Mouse (Mus musculus) embryonic facial prominence, embryonic 10.5 days (tissue): ENCODE results near the gene Mtx1. TPM values are rescaled to one million over a fixed set of nuclear protein-coding genes. Genes with fewer than 3 reads are reported as not detected.

Experiments
- DNase-seq: peaks from one replicate; pipeline ENCODE4 v3.0.0-alpha.2; 2017; ENCODE audit warnings: low spot score
- H3K27ac ChIP-seq: fragments of 300-500 bp; sonication (generic); replicated peaks from 2 replicates; pipeline ENCODE4 v1.5.1; 2016; ENCODE audit warnings: mild to moderate bottlenecking
- H3K27me3 ChIP-seq: fragments of 300-500 bp; sonication (generic); replicated peaks from 2 replicates; pipeline ENCODE4 v1.6.1; 2016; ENCODE audit warnings: low read depth, mild to moderate bottlenecking; ENCODE audit not compliant: poor library complexity, severe bottlenecking
- H3K36me3 ChIP-seq: fragments of 300-500 bp; sonication (generic); replicated peaks from 2 replicates; pipeline ENCODE4 v1.6.1; 2016; ENCODE audit warnings: mild to moderate bottlenecking, moderate library complexity
- H3K4me1 ChIP-seq: fragments of 300-500 bp; sonication (generic); 2 replicates; pipeline ENCODE4 v1.6.1; 2016
- H3K4me3 ChIP-seq: fragments of 300-500 bp; sonication (generic); 2 replicates; pipeline ENCODE4 v1.5.1; 2016; ENCODE audit warnings: mild to moderate bottlenecking, moderate library complexity
- H3K9me3 ChIP-seq: fragments of 300-500 bp; sonication (generic); 2 replicates; pipeline ENCODE4 v1.6.1; 2016; ENCODE audit warnings: mild to moderate bottlenecking
- WGBS: fragments of 180-500 bp; shearing (Covaris S2); methylation state at CpG from one replicate; pipeline ENCODE4 v1.1.7; 2016; 5-methylcytosine and 5-hydroxymethylcytosine counted together
- polyA plus RNA-seq: library from polyadenylated mRNA; unstranded; fragments of >200 nt; fragmentation: Nextera tagmentation; extraction: Ambion mirVana; gene quantifications from 2 replicates; pipeline ENCODE4 v1.2.1, GENCODE M21; 2016

Gene Mtx1
- polyA plus RNA-seq, 1 experiment from 2014 or later: 248 TPM

- Histone ChIP-seq H3K27ac (no peak overlapping the region), H3K36me3 (peaks cover 40% of the 10 kb centered on the region), H3K9me3 (no peaks in the 10 kb centered on the region), H3K4me1 (peaks cover 21% of the 10 kb centered on the region), H3K4me3 (no peak overlapping the region), H3K27me3 (peaks cover 29% of the 10 kb centered on the region)
- WGBS: 91% methylated on average over 10 of the region's 10 CpGs
- DNase-seq: no peak
Observed at GRCm38 (mm10) chr3:89236516-89236915, 9.6 kb upstream of the Mtx1 start.

- no peak for DNase-seq
- 84% methylated on average over 14 of the region's 14 CpGs for WGBS
- no peaks in the 10 kb centered on the region for H3K9me3 ChIP-seq
- H3K4me3 ChIP-seq: no peak overlapping the region
- no peak overlapping the region for H3K27ac ChIP-seq
- peaks cover 32% of the 10 kb centered on the region for H3K36me3 ChIP-seq
- peaks cover 57% of the 10 kb centered on the region for H3K27me3 ChIP-seq
- H3K4me1 ChIP-seq: peaks cover 29% of the 10 kb centered on the region
Observed at GRCm38 (mm10) chr3:89233562-89234110, 6.7 kb upstream of the Mtx1 start.

GRCm38 (mm10) chr3:89232614-89233013 is 5.7 kb upstream of the Mtx1 start:
- DNase-seq: no peak
- Histone ChIP-seq H3K4me3 (no peak overlapping the region), H3K4me1 (peaks cover 35% of the 10 kb centered on the region), H3K27ac (no peak overlapping the region), H3K9me3 (no peaks in the 10 kb centered on the region), H3K36me3 (peaks cover 22% of the 10 kb centered on the region), H3K27me3 (peaks cover 58% of the 10 kb centered on the region)
- WGBS: 54% methylated on average over 6 of the region's 6 CpGs

GRCm38 (mm10) chr3:89231772-89232275 is 4.9 kb upstream of the Mtx1 start:
- H3K4me3 ChIP-seq: no peak overlapping the region
- peaks cover 16% of the 10 kb centered on the region; the same call in 1 of the 2 replicates for H3K36me3 ChIP-seq
- H3K9me3 ChIP-seq: no peaks in the 10 kb centered on the region
- peaks cover 58% of the 10 kb centered on the region for H3K27me3 ChIP-seq
- 70% methylated on average over 16 of the region's 16 CpGs for WGBS
- peaks cover 42% of the 10 kb centered on the region for H3K4me1 ChIP-seq
- DNase-seq: no peak
- H3K27ac ChIP-seq: no peak overlapping the region

- WGBS: 75% methylated on average over 7 of the region's 7 CpGs
- no peak overlapping the region for H3K4me3 ChIP-seq
- peaks cover 58% of the 10 kb centered on the region for H3K27me3 ChIP-seq
- no peak overlapping the region for H3K27ac ChIP-seq
- H3K4me1 ChIP-seq: peaks cover 47% of the 10 kb centered on the region
- no peak for DNase-seq
- peaks cover 16% of the 10 kb centered on the region; the same call in 1 of the 2 replicates for H3K36me3 ChIP-seq
- H3K9me3 ChIP-seq: no peaks in the 10 kb centered on the region
Observed at GRCm38 (mm10) chr3:89231345-89231744, 4.5 kb upstream of the Mtx1 start.

GRCm38 (mm10) chr3:89230561-89230960 is 3.7 kb upstream of the Mtx1 start:
- H3K9me3 ChIP-seq: no peaks in the 10 kb centered on the region
- 86% methylated on average over 2 of the region's 2 CpGs for WGBS
- H3K4me1 ChIP-seq: peaks cover 54% of the 10 kb centered on the region
- DNase-seq: no peak
- H3K4me3 ChIP-seq: no peak overlapping the region
- H3K27me3 ChIP-seq: peaks cover 63% of the 10 kb centered on the region
- H3K27ac ChIP-seq: no peak overlapping the region
- H3K36me3 ChIP-seq: peaks cover 12% of the 10 kb centered on the region

GRCm38 (mm10) chr3:89229276-89229675 is 2.4 kb upstream of the Mtx1 start:
- H3K27ac ChIP-seq: no peak overlapping the region
- peaks cover 16% of the 10 kb centered on the region for H3K36me3 ChIP-seq
- H3K27me3 ChIP-seq: peaks cover 59% of the 10 kb centered on the region
- H3K4me1 ChIP-seq: peaks cover 67% of the 10 kb centered on the region
- H3K4me3 ChIP-seq: 0 out of 2 replicates have a peak overlapping the region, but pooled peaks have one; percentile 78
- WGBS: 61% methylated on average over 4 of the region's 4 CpGs
- DNase-seq: no peak
- H3K9me3 ChIP-seq: no peaks in the 10 kb centered on the region

GRCm38 (mm10) chr3:89228836-89229235 is 1.9 kb upstream of the Mtx1 start, which contains the start of gene Muc1:
Muc1 (plus strand) TSS chr3:89229057.
- 20% methylated on average over 10 of the region's 10 CpGs for WGBS
- peak within 1 kb of the TSS; percentile 78 for H3K4me3 ChIP-seq
- DNase-seq: no peak
- no peaks in the 10 kb centered on the region for H3K9me3 ChIP-seq
- H3K4me1 ChIP-seq: peaks cover 72% of the 10 kb centered on the region
- peaks cover 59% of the 10 kb centered on the region for H3K27me3 ChIP-seq
- peak within 1 kb of the TSS; percentile 93 for H3K27ac ChIP-seq
- peaks cover 18% of the 10 kb centered on the region for H3K36me3 ChIP-seq

GRCm38 (mm10) chr3:89228180-89228549 is 1.3 kb upstream of the Mtx1 start:
- Histone ChIP-seq H3K4me3 (peak overlapping the region; percentile 78), H3K27ac (peak overlapping the region; percentile 93), H3K4me1 (peaks cover 76% of the 10 kb centered on the region), H3K9me3 (no peaks in the 10 kb centered on the region), H3K27me3 (peaks cover 58% of the 10 kb centered on the region), H3K36me3 (peaks cover 25% of the 10 kb centered on the region)
- under 1% methylated on average over 20 of the region's 20 CpGs for WGBS
- DNase-seq: peak; percentile 92

- 3% methylated on average over 41 of the region's 41 CpGs for WGBS
- Histone ChIP-seq H3K4me3 (peak overlapping the region; percentile 78), H3K27ac (peak overlapping the region; percentile 93), H3K4me1 (peaks cover 76% of the 10 kb centered on the region), H3K27me3 (peaks cover 52% of the 10 kb centered on the region), H3K36me3 (peaks cover 31% of the 10 kb centered on the region), H3K9me3 (no peaks in the 10 kb centered on the region)
- peak; percentile 95 for DNase-seq
Observed at GRCm38 (mm10) chr3:89227307-89228179, 655 bp upstream of the Mtx1 start.

GRCm38 (mm10) chr3:89226361-89226760 is 527 bp downstream of the Mtx1 start:
- peak overlapping the region; percentile 78 for H3K4me3 ChIP-seq
- peaks cover 67% of the 10 kb centered on the region for H3K4me1 ChIP-seq
- peaks cover 43% of the 10 kb centered on the region for H3K27me3 ChIP-seq
- peak; percentile 34 for DNase-seq
- peaks cover 43% of the 10 kb centered on the region for H3K36me3 ChIP-seq
- no peaks in the 10 kb centered on the region for H3K9me3 ChIP-seq
- H3K27ac ChIP-seq: peak overlapping the region; percentile 93
- WGBS: 11% methylated on average over 11 of the region's 11 CpGs

GRCm38 (mm10) chr3:89225918-89226317 is 970 bp downstream of the Mtx1 start:
- Histone ChIP-seq H3K36me3 (peaks cover 47% of the 10 kb centered on the region), H3K9me3 (no peaks in the 10 kb centered on the region), H3K27ac (peak overlapping the region; percentile 93), H3K4me1 (peaks cover 72% of the 10 kb centered on the region), H3K4me3 (peak overlapping the region; percentile 78), H3K27me3 (peaks cover 38% of the 10 kb centered on the region)
- peak; percentile 65 for DNase-seq
- 16% methylated on average over 4 of the region's 4 CpGs for WGBS
